Mouse (Mus musculus) myocyte (in vitro differentiated cells): ENCODE measurements at regions not wholly inside any gene's neighbourhood (a gene's known extent, or its start where the extent isn't known, plus 50 kb on each side); places are given as distances from the start of the nearest gene placed in this dataset.

Experiments
- MAX ChIP-seq: IDR thresholded peaks from one replicate; pipeline ENCODE4 v1.6.1; 2011; ENCODE audit warnings: low read depth, mild to moderate bottlenecking, control low read depth
- POLR2A ChIP-seq: IDR thresholded peaks from one replicate; pipeline ENCODE4 v1.6.1; 2011; ENCODE audit warnings: low read depth, mild to moderate bottlenecking, control low read depth, moderate library complexity; ENCODE audit not compliant: insufficient read length
- POLR2AphosphoS2 ChIP-seq: IDR thresholded peaks from one replicate; pipeline ENCODE4 v1.6.1; 2011; ENCODE audit warnings: low read depth, control low read depth; ENCODE audit not compliant: insufficient read length
- TCF12 ChIP-seq: IDR thresholded peaks from one replicate; pipeline ENCODE4 v1.6.1; 2011; ENCODE audit warnings: mild to moderate bottlenecking, control low read depth; ENCODE audit not compliant: poor library complexity, insufficient read depth, severe bottlenecking
- USF1 ChIP-seq: IDR thresholded peaks from one replicate; pipeline ENCODE4 v1.6.1; 2011; ENCODE audit warnings: low read depth, mild to moderate bottlenecking, control low read depth, moderate library complexity

DNA sequence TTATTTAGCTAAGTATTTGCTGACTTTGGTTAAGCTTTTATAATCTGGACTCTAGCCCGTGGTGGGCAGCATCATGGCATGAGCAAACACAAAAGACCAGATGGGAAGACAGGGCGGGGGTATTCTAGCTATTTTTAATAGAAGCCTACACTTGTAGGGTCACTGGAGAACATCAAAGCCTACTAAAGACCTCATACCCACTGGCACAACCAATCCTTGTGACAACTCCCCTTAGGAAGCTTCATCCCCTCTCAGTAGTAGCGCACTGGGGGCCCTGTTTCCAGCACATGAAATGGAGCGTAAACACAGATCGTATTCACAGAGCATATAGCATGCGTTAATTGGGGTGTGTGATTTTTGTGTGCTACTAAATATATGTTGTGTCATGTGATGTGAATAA, 202.4 kb downstream of the Smoc2 start:
- TF ChIP-seq POLR2A = no peak
- TF ChIP-seq TCF12 = no peak
- TF ChIP-seq POLR2AphosphoS2 = no peak
- TF ChIP-seq USF1 = no peak
- no peak for TF ChIP-seq MAX
